Mouse (Mus musculus): ENCODE measurements around the gene Gm20662. TPM values are rescaled to one million over a fixed set of nuclear protein-coding genes. Genes with fewer than 3 reads are reported as not detected.
"Not testable (repeated sequence)": the region's sequence is repeated elsewhere in the genome, so short reads cannot be mapped to it uniquely, and the experiment has no call there.

Gene Gm20662
- polyA plus RNA-seq, 1 experiment = not detected

DNA sequence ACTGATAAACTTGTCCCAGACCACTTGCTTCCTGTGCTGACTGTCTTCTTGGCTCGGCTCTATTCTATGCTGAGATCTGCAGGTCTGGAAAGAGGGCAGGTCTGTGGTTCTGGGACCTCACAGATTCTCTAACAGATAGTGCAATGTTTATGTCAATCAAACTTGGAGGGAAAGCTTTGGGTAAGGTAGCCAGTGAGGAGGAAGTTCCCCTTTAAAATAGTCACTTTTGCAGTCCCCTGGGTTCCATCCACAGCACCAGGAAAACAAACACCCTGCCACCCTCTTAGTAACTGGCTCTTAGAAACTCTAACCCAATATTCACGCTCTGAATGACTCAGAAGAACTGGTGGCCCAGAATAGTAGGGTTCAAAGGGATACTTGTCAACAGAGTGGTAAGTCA, 1.7 kb upstream of the Gm20662 start:
- Histone ChIP-seq H3K27ac (ENCODE audit: insufficient read depth, low read depth, low read length) (no peak overlapping the region), H3K4me3 (ENCODE audit: insufficient read depth, low read depth, low read length) (no peak overlapping the region), H3K4me1 (ENCODE audit: control insufficient read depth, insufficient read depth, low read length) (peaks cover 7% of the 10 kb centered on the region)
- no peak for TF ChIP-seq POLR2A (IDR thresholded peaks at IDR 0.05; ENCODE audit: insufficient read depth, low read depth, low read length)
- TF ChIP-seq CTCF (IDR thresholded peaks at IDR 0.05; ENCODE audit: insufficient read depth, low read depth, low read length) = no peak
- 55% methylated on average over 2 of the region's 2 CpGs for WGBS

DNA sequence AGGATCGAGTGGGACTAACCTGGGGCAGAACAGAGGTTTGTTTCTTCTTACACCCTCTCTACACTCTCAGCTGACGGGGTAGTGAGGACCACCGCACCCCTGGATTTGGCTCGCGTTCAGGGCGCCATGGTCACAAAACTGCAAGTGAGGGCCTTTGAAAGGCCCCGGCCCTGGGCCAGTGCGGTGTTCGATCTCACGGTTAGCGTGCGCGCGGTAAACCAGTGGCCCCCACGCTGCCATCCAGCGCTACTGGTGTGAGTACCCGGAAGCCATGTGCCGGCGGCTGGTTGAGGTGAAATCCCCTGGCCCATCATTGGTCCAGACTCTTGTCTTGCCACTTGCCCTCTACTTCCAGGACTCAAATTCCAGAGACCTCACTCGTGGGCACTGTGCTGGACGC, 636 bp upstream of the Gm20662 start:
- Histone ChIP-seq H3K27ac (ENCODE audit: insufficient read depth, low read depth, low read length) (no peak overlapping the region), H3K4me1 (ENCODE audit: control insufficient read depth, insufficient read depth, low read length) (peaks cover 7% of the 10 kb centered on the region), H3K4me3 (ENCODE audit: insufficient read depth, low read depth, low read length) (no peak overlapping the region)
- TF ChIP-seq POLR2A (IDR thresholded peaks at IDR 0.05; ENCODE audit: insufficient read depth, low read depth, low read length) (no peak), CTCF (IDR thresholded peaks at IDR 0.05; ENCODE audit: insufficient read depth, low read depth, low read length) (no peak)
- 93% methylated on average over 21 of the region's 21 CpGs for WGBS

- TF ChIP-seq POLR2A (IDR thresholded peaks at IDR 0.05; ENCODE audit: insufficient read depth, low read depth, low read length) = peak; percentile 93
- TF ChIP-seq CTCF (IDR thresholded peaks at IDR 0.05; ENCODE audit: insufficient read depth, low read depth, low read length) = no peak
- under 1% methylated on average over 51 of the region's 51 CpGs for WGBS
- 0 out of 2 replicates have a peak, but pooled peaks cover 2% of the 10 kb centered on the region for H3K4me1 ChIP-seq (ENCODE audit: control insufficient read depth, insufficient read depth, low read length)
These were observed 6.0 kb downstream of the Gm20662 start, which contains the start of gene Ip6k1 for GRCm38 (mm10) chr9:108001922-108002770. Ip6k1 (plus strand) TSS chr9:108002501.

DNA sequence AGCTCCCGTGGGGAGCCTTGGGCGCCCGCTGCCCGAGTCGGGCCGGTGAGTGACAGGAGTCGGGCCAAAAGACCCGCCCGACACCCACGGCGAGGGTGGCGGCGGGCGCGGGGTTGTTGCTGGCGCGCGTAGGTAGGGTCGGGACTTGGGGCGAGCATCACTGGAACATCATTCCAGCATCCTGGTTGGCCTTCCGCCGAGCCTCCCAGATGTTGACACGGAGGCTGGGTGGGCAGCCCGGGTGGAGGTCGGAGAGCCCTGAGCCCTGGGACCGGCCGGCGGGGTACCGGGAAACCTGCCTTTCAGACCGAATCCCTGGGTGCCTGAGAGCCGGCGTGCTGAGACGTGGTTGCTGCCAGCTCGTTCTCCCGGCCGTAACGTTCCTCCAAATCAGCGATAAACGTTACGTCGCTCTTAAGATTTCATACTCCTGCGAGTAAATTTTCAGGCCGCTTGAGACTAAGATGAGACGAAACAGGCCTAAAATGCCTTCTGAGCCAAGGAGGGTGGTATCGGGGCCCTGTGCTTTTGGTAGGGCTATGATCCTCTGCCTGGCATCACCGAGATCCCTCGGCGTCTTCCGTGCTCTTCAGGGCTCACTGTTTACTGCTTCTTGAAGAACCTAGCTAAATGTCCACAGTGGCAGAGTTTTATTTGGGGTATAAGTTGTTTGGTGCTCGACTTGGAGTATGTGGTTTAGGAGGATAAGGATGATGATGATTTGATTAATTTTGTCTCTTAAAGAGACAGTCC, 6.8 kb downstream of the Gm20662 start:
- H3K4me1 ChIP-seq (ENCODE audit: control insufficient read depth, insufficient read depth, low read length) = peaks cover 3% of the 10 kb centered on the region; the same call in 1 of the 2 replicates
- TF ChIP-seq POLR2A (IDR thresholded peaks at IDR 0.05; ENCODE audit: insufficient read depth, low read depth, low read length) = no peak
- TF ChIP-seq CTCF (IDR thresholded peaks at IDR 0.05; ENCODE audit: insufficient read depth, low read depth, low read length) = no peak
- peak overlapping the region; percentile 82 for H3K27ac ChIP-seq (ENCODE audit: insufficient read depth, low read depth, low read length)
- H3K4me3 ChIP-seq (ENCODE audit: insufficient read depth, low read depth, low read length) = peak overlapping the region; percentile 74
- WGBS = under 1% methylated on average over 50 of the region's 50 CpGs

More at GRCm38 (mm10) chr9:108001922-108002770, 6.0 kb downstream of the Gm20662 start, which contains the start of gene Ip6k1:
- Histone ChIP-seq H3K27ac (ENCODE audit: insufficient read depth, low read depth, low read length) (peak within 1 kb of the TSS; percentile 91), H3K4me3 (ENCODE audit: insufficient read depth, low read depth, low read length) (peak within 1 kb of the TSS; percentile 74)

DNA sequence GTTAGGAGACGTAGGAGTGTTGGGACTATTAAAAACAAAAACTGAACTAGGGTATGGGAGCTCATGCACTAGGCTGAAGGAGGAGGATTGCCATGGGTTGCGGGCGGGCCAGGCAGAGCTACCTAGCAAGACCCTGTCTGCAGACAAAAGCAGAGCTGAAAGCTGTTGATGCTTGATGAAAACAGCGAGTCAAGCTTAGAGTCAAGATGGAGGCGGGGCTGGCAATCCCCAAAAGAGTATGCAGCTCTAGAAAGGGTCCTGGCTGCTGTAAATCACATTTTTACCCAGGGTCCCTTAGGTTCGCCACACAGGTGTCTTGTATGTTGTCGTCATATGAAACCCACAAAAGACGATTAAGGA, 7.4 kb downstream of the Gm20662 start:
- TF ChIP-seq CTCF (IDR thresholded peaks at IDR 0.05; ENCODE audit: insufficient read depth, low read depth, low read length) (no peak), POLR2A (IDR thresholded peaks at IDR 0.05; ENCODE audit: insufficient read depth, low read depth, low read length) (no peak)
- Histone ChIP-seq H3K27ac (ENCODE audit: insufficient read depth, low read depth, low read length) (peak overlapping the region; percentile 82), H3K4me1 (ENCODE audit: control insufficient read depth, insufficient read depth, low read length) (peaks cover 5% of the 10 kb centered on the region; the same call in 1 of the 2 replicates), H3K4me3 (ENCODE audit: insufficient read depth, low read depth, low read length) (peak overlapping the region; percentile 74)
- WGBS = 4% methylated on average over 8 of the region's 8 CpGs

DNA sequence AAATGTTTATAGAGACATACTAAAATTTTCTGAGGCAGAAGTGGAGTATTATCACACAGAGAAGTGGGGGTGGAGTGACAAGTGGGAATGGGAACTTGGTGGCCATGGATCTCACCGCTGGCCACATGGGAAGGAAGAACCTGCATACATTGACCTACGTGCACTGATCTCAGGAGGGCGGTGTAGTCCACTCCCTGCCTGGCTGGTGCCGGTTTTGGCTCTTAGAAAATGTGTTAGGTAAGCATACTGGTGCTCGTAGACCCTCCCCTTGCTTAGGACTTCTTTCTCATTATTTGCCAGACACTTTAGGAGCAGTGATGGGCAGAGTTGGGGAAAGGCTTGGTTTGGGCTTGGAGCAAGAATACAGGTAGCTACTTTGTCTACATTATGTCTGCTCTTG, 11.9 kb downstream of the Gm20662 start:
- no peak for TF ChIP-seq POLR2A (IDR thresholded peaks at IDR 0.05; ENCODE audit: insufficient read depth, low read depth, low read length)
- TF ChIP-seq CTCF (IDR thresholded peaks at IDR 0.05; ENCODE audit: insufficient read depth, low read depth, low read length) = no peak
- 85% methylated on average over 5 of the region's 5 CpGs for WGBS
- Histone ChIP-seq H3K4me1 (ENCODE audit: control insufficient read depth, insufficient read depth, low read length) (peaks cover 5% of the 10 kb centered on the region; the same call in 1 of the 2 replicates), H3K4me3 (ENCODE audit: insufficient read depth, low read depth, low read length) (no peak overlapping the region), H3K27ac (ENCODE audit: insufficient read depth, low read depth, low read length) (no peak overlapping the region)

DNA sequence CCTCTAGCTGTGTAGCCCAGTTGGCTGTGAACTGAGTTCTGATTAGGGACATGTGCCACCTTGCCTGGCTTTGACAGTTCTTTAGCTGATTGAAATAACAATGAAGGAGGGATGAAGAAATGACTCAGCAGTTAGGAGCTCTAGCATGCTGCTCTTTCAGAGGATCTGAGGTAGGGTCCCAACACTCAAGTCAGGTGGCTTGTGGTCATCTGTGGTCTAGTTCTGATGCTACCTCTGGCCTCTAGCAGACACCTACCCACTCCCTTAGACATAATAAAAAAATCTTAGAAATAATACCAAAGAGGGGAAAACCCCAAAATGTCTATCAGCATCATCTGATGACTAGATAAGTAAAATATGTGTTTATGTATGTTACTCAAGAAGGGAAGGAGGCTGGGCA, 14.2 kb downstream of the Gm20662 start:
- no peak overlapping the region for H3K27ac ChIP-seq (ENCODE audit: insufficient read depth, low read depth, low read length)
- no peak overlapping the region for H3K4me3 ChIP-seq (ENCODE audit: insufficient read depth, low read depth, low read length)
- peaks cover 3% of the 10 kb centered on the region; the same call in 1 of the 2 replicates for H3K4me1 ChIP-seq (ENCODE audit: control insufficient read depth, insufficient read depth, low read length)
- TF ChIP-seq CTCF (IDR thresholded peaks at IDR 0.05; ENCODE audit: insufficient read depth, low read depth, low read length) (no peak), POLR2A (IDR thresholded peaks at IDR 0.05; ENCODE audit: insufficient read depth, low read depth, low read length) (no peak)

- not testable (repeated sequence) for H3K4me1 ChIP-seq (ENCODE audit: control insufficient read depth, insufficient read depth, low read length); H3K4me3 ChIP-seq (ENCODE audit: insufficient read depth, low read depth, low read length); H3K27ac ChIP-seq (ENCODE audit: insufficient read depth, low read depth, low read length)
- 97% methylated on average over 2 of the region's 2 CpGs for WGBS
These were observed 17.4 kb downstream of the Gm20662 start for GRCm38 (mm10) chr9:108013577-108013976.

DNA sequence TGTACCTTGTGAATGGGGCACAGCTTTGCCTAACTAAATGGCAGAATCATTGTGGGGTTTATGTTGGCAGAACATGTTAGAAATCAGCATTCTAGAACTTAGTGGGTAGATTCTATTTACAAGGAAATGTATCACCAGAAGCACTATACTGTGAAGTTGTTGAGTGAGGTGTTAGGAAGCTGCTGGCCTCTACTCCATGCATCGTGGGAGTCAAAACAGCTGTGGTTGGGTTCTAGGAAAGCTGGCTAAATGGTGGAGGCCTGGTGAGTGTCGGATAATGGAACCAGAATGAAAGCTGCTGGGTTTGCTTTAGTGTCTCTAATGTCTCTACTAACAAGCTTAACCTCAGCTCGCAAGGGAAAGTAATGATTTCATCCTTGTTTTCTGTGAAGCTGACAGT, 21.0 kb downstream of the Gm20662 start:
- H3K27ac ChIP-seq (ENCODE audit: insufficient read depth, low read depth, low read length) = no peak overlapping the region
- H3K4me1 ChIP-seq (ENCODE audit: control insufficient read depth, insufficient read depth, low read length) = peaks cover 5% of the 10 kb centered on the region; the same call in 1 of the 2 replicates
- 47% methylated on average over 3 of the region's 3 CpGs for whole genome bisulfite sequencing
- TF ChIP-seq POLR2A (IDR thresholded peaks at IDR 0.05; ENCODE audit: insufficient read depth, low read depth, low read length) (no peak), CTCF (IDR thresholded peaks at IDR 0.05; ENCODE audit: insufficient read depth, low read depth, low read length) (no peak)
- no peak overlapping the region for H3K4me3 ChIP-seq (ENCODE audit: insufficient read depth, low read depth, low read length)
